Mouse (Mus musculus): ENCODE measurements around the gene Egfl7. TPM values are rescaled to one million over a fixed set of nuclear protein-coding genes. Genes with fewer than 3 reads are reported as not detected.

Egfl7 gene
- total and polyA plus RNA-seq, 2 experiments from 2014 or later, result 52.8 to 63.9 TPM

- no peak overlapping the region for H3K9ac ChIP-seq
- 63% methylated on average over 3 of the region's 3 CpGs for WGBS
- H3K4me1 ChIP-seq (ENCODE audit: insufficient read depth), result no peaks in the 10 kb centered on the region
- ATAC-seq (no peak), DNase-seq (no peak)
- no peaks in the 10 kb centered on the region for H3K9me3 ChIP-seq (ENCODE audit: low read length)
- H3K4me3 ChIP-seq (ENCODE audit: low read depth, low read length), result no peak overlapping the region
- H3K27ac ChIP-seq (ENCODE audit: low read depth, low read length), result no peak overlapping the region
- H3K27me3 ChIP-seq (ENCODE audit: insufficient read depth, low read length), result no peaks in the 10 kb centered on the region
- H3K36me3 ChIP-seq (ENCODE audit: insufficient read depth), result no peaks in the 10 kb centered on the region
- no peak overlapping the region for H3K4me2 ChIP-seq (ENCODE audit: low read depth)
- TF ChIP-seq CTCF (IDR thresholded peaks at IDR 0.05; ENCODE audit: low read depth), result no peak
Measured at GRCm38 (mm10) chr2:26550205-26550604, 29.6 kb upstream of the Egfl7 start.

GRCm38 (mm10) chr2:26550777-26551176 lies 29.0 kb upstream of the Egfl7 start:
- Histone ChIP-seq H3K4me1 (ENCODE audit: insufficient read depth) (no peaks in the 10 kb centered on the region), H3K9ac (no peak overlapping the region), H3K27ac (ENCODE audit: low read depth, low read length) (no peak overlapping the region), H3K27me3 (ENCODE audit: insufficient read depth, low read length) (no peaks in the 10 kb centered on the region), H3K36me3 (ENCODE audit: insufficient read depth) (no peaks in the 10 kb centered on the region), H3K4me3 (ENCODE audit: low read depth, low read length) (no peak overlapping the region), H3K4me2 (ENCODE audit: low read depth) (no peak overlapping the region), H3K9me3 (ENCODE audit: low read length) (no peaks in the 10 kb centered on the region)
- TF ChIP-seq CTCF (IDR thresholded peaks at IDR 0.05; ENCODE audit: low read depth), result no peak
- no peak for DNase-seq
- WGBS, result 50% methylated on average over 3 of the region's 3 CpGs
- no peak for ATAC-seq

GRCm38 (mm10) chr2:26551446-26551845 lies 28.4 kb upstream of the Egfl7 start:
- no peak overlapping the region for H3K4me3 ChIP-seq (ENCODE audit: low read depth, low read length)
- no peaks in the 10 kb centered on the region for H3K4me1 ChIP-seq (ENCODE audit: insufficient read depth)
- ATAC-seq (no peak), DNase-seq (no peak)
- no peak overlapping the region for H3K9ac ChIP-seq
- no peaks in the 10 kb centered on the region for H3K9me3 ChIP-seq (ENCODE audit: low read length)
- H3K4me2 ChIP-seq (ENCODE audit: low read depth), result no peak overlapping the region
- 75% methylated on average over 8 of the region's 8 CpGs for WGBS
- no peaks in the 10 kb centered on the region for H3K27me3 ChIP-seq (ENCODE audit: insufficient read depth, low read length)
- no peaks in the 10 kb centered on the region for H3K36me3 ChIP-seq (ENCODE audit: insufficient read depth)
- H3K27ac ChIP-seq (ENCODE audit: low read depth, low read length), result no peak overlapping the region
- no peak for TF ChIP-seq CTCF (IDR thresholded peaks at IDR 0.05; ENCODE audit: low read depth)

GRCm38 (mm10) chr2:26552066-26552465 lies 27.7 kb upstream of the Egfl7 start:
- DNase-seq (no peak), ATAC-seq (no peak)
- H3K4me1 ChIP-seq (ENCODE audit: insufficient read depth), result no peaks in the 10 kb centered on the region
- H3K4me2 ChIP-seq (ENCODE audit: low read depth), result no peak overlapping the region
- no peak overlapping the region for H3K9ac ChIP-seq
- 87% methylated on average over 2 of the region's 2 CpGs for WGBS
- H3K4me3 ChIP-seq (ENCODE audit: low read depth, low read length), result no peak overlapping the region
- no peaks in the 10 kb centered on the region for H3K9me3 ChIP-seq (ENCODE audit: low read length)
- H3K36me3 ChIP-seq (ENCODE audit: insufficient read depth), result no peaks in the 10 kb centered on the region
- no peaks in the 10 kb centered on the region for H3K27me3 ChIP-seq (ENCODE audit: insufficient read depth, low read length)
- H3K27ac ChIP-seq (ENCODE audit: low read depth, low read length), result no peak overlapping the region
- TF ChIP-seq CTCF (IDR thresholded peaks at IDR 0.05; ENCODE audit: low read depth), result no peak

GRCm38 (mm10) chr2:26553904-26554303 lies 25.9 kb upstream of the Egfl7 start:
- Histone ChIP-seq H3K9me3 (ENCODE audit: low read length) (no peaks in the 10 kb centered on the region), H3K9ac (no peak overlapping the region), H3K4me3 (ENCODE audit: low read depth, low read length) (no peak overlapping the region), H3K4me2 (ENCODE audit: low read depth) (no peak overlapping the region), H3K36me3 (ENCODE audit: insufficient read depth) (no peaks in the 10 kb centered on the region), H3K27ac (ENCODE audit: low read depth, low read length) (no peak overlapping the region), H3K4me1 (ENCODE audit: insufficient read depth) (no peaks in the 10 kb centered on the region), H3K27me3 (ENCODE audit: insufficient read depth, low read length) (no peaks in the 10 kb centered on the region)
- WGBS, result 82% methylated on average over 9 of the region's 9 CpGs
- DNase-seq (no peak), ATAC-seq (no peak)
- no peak for TF ChIP-seq CTCF (IDR thresholded peaks at IDR 0.05; ENCODE audit: low read depth)

GRCm38 (mm10) chr2:26555076-26555475 lies 24.7 kb upstream of the Egfl7 start:
- Histone ChIP-seq H3K9me3 (ENCODE audit: low read length) (no peaks in the 10 kb centered on the region), H3K4me3 (ENCODE audit: low read depth, low read length) (no peak overlapping the region), H3K36me3 (ENCODE audit: insufficient read depth) (no peaks in the 10 kb centered on the region), H3K4me2 (ENCODE audit: low read depth) (no peak overlapping the region), H3K27ac (ENCODE audit: low read depth, low read length) (no peak overlapping the region), H3K9ac (no peak overlapping the region), H3K27me3 (ENCODE audit: insufficient read depth, low read length) (no peaks in the 10 kb centered on the region), H3K4me1 (ENCODE audit: insufficient read depth) (no peaks in the 10 kb centered on the region)
- WGBS, result 57% methylated on average over 4 of the region's 4 CpGs
- no peak for DNase-seq
- no peak for ATAC-seq
- no peak for TF ChIP-seq CTCF (IDR thresholded peaks at IDR 0.05; ENCODE audit: low read depth)

- no peak for TF ChIP-seq CTCF (IDR thresholded peaks at IDR 0.05; ENCODE audit: low read depth)
Measured at GRCm38 (mm10) chr2:26556535-26556993, 23.2 kb upstream of the Egfl7 start.

GRCm38 (mm10) chr2:26560506-26560905 lies 19.3 kb upstream of the Egfl7 start:
- Histone ChIP-seq H3K27me3 (ENCODE audit: insufficient read depth, low read length) (no peaks in the 10 kb centered on the region), H3K9me3 (ENCODE audit: low read length) (no peaks in the 10 kb centered on the region), H3K27ac (ENCODE audit: low read depth, low read length) (no peak overlapping the region), H3K4me1 (ENCODE audit: insufficient read depth) (no peaks in the 10 kb centered on the region), H3K4me2 (ENCODE audit: low read depth) (no peak overlapping the region), H3K36me3 (ENCODE audit: insufficient read depth) (no peaks in the 10 kb centered on the region), H3K9ac (no peak overlapping the region), H3K4me3 (ENCODE audit: low read depth, low read length) (no peak overlapping the region)
- WGBS, result 84% methylated on average over 5 of the region's 5 CpGs
- DNase-seq (no peak), ATAC-seq (no peak)
- TF ChIP-seq CTCF (IDR thresholded peaks at IDR 0.05; ENCODE audit: low read depth), result no peak

More at GRCm38 (mm10) chr2:26556535-26556993, 23.2 kb upstream of the Egfl7 start:
- no peak for DNase-seq
- Histone ChIP-seq H3K4me2 (ENCODE audit: low read depth) (no peak overlapping the region), H3K9me3 (ENCODE audit: low read length) (no peaks in the 10 kb centered on the region), H3K36me3 (ENCODE audit: insufficient read depth) (no peaks in the 10 kb centered on the region), H3K4me1 (ENCODE audit: insufficient read depth) (no peaks in the 10 kb centered on the region), H3K4me3 (ENCODE audit: low read depth, low read length) (no peak overlapping the region), H3K27ac (ENCODE audit: low read depth, low read length) (no peak overlapping the region), H3K9ac (no peak overlapping the region), H3K27me3 (ENCODE audit: insufficient read depth, low read length) (no peaks in the 10 kb centered on the region)
- 73% methylated on average over 4 of the region's 4 CpGs for WGBS
- ATAC-seq, result no peak
